In the genomic region with DNA sequence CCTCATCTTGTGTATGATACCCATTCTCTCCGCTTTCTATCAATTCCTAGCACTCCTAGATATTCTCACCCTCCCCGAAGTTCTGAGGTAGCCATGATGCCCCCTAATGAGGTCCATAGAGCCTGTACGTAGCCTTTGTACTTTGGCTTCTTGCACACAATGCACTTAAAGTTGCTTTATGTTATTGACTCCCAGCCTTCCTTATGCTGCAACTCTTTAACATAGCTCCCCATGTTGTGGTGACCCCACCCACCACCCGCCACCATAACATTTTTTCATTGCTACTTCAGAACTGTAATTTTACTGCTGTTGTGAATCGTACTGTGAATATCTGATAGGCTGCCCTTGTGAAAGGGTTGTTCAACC, we compare ENCODE assay signal across 28 mouse cellular contexts.
"Had no signal": no experiment of that assay in that cellular context is flagged by ENCODE, and none has a peak within 500 bp of the region (broad histone marks: within the 10 kb centered on the region; RNA-seq: fewer than 3 reads in every experiment).

No protein-coding gene starts in this region.

- H3K4me2 ChIP-seq: embryonic facial prominence, embryonic 12.5 days; embryonic facial prominence, embryonic 13.5 days; embryonic facial prominence, embryonic 15.5 days; forebrain, embryonic 12.5 days; forebrain, embryonic 13.5 days; forebrain, embryonic 15.5 days had no signal

- H3K9me3 ChIP-seq: embryonic facial prominence, embryonic 12.5 days; embryonic facial prominence, embryonic 13.5 days; embryonic facial prominence, embryonic 15.5 days; forebrain, embryonic 10.5 days; forebrain, embryonic 12.5 days; forebrain, embryonic 13.5 days; forebrain, embryonic 15.5 days had no signal

- DNase-seq: cerebellum, adult 2 months; cerebellum, adult 8-10 months; cerebellum, adult 9-10 months; cerebellum, adult 9-11 months; cerebellum, postnatal 10 days; cerebellum, postnatal 14 days; cerebellum, postnatal 25 days; cerebellum, postnatal 36 days; embryo, embryonic 11 days; forebrain, postnatal 0 days; gastrocnemius, adult 2 months; gastrocnemius, postnatal 10 days; gastrocnemius, postnatal 14 days; gastrocnemius, postnatal 25 days; gastrocnemius, postnatal 36 days; heart, adult 11 months; heart, adult 18-20 months; heart, adult 2 months had no signal

- ATAC-seq: forebrain, embryonic 13.5 days; forebrain, embryonic 14.5 days; forebrain, embryonic 15.5 days; forebrain, embryonic 16.5 days; forebrain, postnatal 0 days had no signal

- H3K4me1 ChIP-seq: embryonic facial prominence, embryonic 12.5 days; embryonic facial prominence, embryonic 15.5 days; forebrain, embryonic 12.5 days; forebrain, embryonic 13.5 days; forebrain, embryonic 15.5 days had no signal

- H3K4me3 ChIP-seq: embryonic facial prominence, embryonic 12.5 days; embryonic facial prominence, embryonic 13.5 days; embryonic facial prominence, embryonic 15.5 days; erythroblast, embryonic 14.5 days; forebrain, embryonic 10.5 days; forebrain, embryonic 12.5 days; forebrain, embryonic 13.5 days; forebrain, embryonic 15.5 days; gastrocnemius, adult 2 months; heart, adult 2 months had no signal

- H3K36me3 ChIP-seq: embryonic facial prominence, embryonic 12.5 days; embryonic facial prominence, embryonic 13.5 days; embryonic facial prominence, embryonic 15.5 days; forebrain, embryonic 10.5 days; forebrain, embryonic 12.5 days; forebrain, embryonic 15.5 days had no signal

- H3K9ac ChIP-seq: embryonic facial prominence, embryonic 12.5 days; embryonic facial prominence, embryonic 13.5 days; embryonic facial prominence, embryonic 15.5 days; forebrain, embryonic 12.5 days; forebrain, embryonic 13.5 days; forebrain, embryonic 15.5 days; forebrain, postnatal 0 days had no signal

- H3K27me3 ChIP-seq: embryonic facial prominence, embryonic 15.5 days had no signal

- H3K27ac ChIP-seq: embryonic facial prominence, embryonic 12.5 days; embryonic facial prominence, embryonic 13.5 days; embryonic facial prominence, embryonic 15.5 days; forebrain, embryonic 10.5 days; forebrain, embryonic 12.5 days; forebrain, embryonic 13.5 days; forebrain, embryonic 15.5 days; heart, adult 2 months had no signal
